Mouse (Mus musculus) heart, postnatal 10 days (tissue): ENCODE results near the gene C8b. TPM values are rescaled to one million over a fixed set of nuclear protein-coding genes. Genes with fewer than 3 reads are reported as not detected.
A peak's percentile ranks its signal among the peaks of the same experiment; 100 is the strongest.

Experiments used
- DNase-seq, 2 experiments: peaks; one replicate each; pipeline ENCODE4 v3.0.0; 2021
- intact Hi-C: fragments of 180-260 bp; cut with DNase I; formaldehyde crosslinking; loops from one replicate; pipeline ENCODE4 v1.15.1; 2025
- total RNA-seq, 2 experiments: library from RNA; stranded (reverse); gene quantifications; 2 replicates each; pipeline ENCODE4 v1.2.3; 2021

C8b gene
- total RNA-seq = not detected

- intact Hi-C loops = no loop called here
- no peak for DNase-seq
Measured at GRCm38 (mm10) chr4:104766065-104766464, at the start of gene C8b. TSS of gene C8b (plus strand) at chr4:104766317.

GRCm38 (mm10) chr4:104716506-104716905 is 49.6 kb upstream of the C8b start:
- DNase-seq = no peak
- intact Hi-C loops = no loop called here

DNA sequence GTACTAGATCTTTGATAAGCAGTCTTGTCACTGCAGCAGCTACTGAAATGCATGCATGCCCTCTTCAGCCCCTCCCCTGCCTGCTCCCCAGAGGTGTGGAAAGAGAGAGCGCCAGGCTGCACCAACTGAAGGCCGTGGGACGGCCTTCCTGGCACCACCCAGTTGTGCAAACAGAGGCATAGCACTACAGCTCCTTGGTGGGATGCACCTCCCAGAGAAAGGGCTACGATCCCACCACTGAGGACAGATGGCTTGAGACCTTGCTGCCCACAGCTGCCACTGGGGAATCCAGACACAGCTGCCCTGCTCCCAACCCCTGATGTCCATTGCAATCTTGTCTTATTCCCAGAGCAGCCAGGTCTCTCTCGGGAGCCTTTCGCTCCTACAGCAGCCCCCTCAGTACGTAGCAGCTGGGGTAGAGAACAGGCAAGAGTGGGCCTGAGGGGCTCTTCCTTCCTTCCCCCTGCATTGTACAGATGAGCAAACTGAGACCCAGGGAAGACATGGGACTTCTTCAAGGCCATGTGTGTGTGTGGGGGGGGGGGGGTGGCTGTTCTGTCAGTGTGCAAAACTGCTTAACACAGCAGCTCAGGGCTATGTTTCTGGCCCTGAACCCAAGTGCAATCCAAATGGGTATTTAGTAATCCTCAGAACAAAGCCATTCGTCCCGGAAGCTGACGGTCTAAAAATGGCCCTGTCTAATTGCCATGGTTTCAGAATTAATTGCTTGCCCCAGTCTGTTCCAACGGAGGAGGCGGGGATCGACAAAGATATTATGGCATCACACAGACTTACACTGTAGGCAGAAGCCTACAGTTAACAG is 46.9 kb upstream of the C8b start:
- intact Hi-C loops = no loop called here
- DNase-seq = no peak

DNA sequence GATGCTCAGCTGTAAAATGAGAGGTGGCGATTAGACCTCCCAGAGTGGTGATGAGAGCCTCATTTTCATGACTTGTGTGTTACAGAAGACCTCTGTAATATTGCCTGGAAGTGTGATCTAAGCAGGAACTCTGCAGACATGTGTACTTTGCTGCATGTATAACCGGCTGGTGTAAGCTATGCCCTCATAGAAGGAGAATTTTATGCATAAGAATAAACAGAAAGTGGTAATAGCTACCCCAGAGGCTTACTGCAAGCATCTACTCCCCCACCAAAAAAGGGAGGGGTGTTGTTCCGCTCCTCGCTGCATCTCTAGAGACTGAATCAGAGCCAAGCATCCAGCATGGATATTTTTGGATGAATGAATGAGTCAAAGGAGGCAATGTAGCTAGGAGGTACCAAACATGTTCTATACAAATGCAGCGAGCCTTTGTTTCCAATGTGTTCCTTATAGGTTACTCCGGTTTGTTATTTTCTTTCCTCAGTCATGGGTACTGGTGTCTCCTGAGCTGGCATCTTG is 42.5 kb upstream of the C8b start:
- DNase-seq = peak in 1 of 2 experiments; percentile 7
- intact Hi-C loops = no loop called here

DNA sequence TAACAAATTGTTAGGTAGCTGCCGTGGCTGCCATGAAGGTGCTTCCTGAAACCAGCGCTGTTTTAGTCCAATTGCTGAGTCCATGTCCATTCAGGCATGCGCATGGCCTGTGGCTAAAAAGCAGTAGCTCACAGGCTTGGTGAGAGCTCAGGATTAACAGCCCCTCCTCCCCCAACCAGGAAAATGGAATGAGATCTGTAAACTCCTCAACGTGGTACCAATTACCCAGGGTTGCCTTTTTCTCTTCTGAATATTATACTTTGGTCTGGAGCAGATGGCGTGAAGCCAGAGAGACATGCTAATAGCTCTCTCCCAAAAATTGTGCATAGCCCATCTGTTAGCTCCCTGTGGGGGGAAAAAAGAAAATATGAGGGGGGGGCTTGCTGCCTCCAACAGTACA is 41.9 kb upstream of the C8b start:
- no peak for DNase-seq
- intact Hi-C loops = no loop called here

DNA sequence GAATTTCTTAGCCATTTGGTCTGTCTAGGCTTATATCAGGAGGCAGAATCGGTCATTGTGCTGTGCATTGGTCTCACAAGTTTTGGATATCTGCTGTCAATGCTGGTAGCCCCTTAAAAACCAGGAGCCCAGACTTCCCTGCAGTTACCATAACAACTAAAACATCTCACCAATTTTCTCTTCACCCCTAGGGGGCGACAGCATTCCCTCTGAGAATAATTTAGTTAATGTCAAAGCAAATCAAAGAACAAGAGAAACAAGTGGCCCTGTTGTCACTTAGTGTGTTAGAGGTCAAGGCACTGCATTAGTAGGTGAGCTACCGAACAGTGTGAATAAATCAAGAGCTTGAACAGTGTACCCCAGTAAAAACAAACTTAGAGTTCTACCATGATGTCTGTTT is 40.4 kb upstream of the C8b start:
- intact Hi-C loops = no loop called here
- DNase-seq = peak in 1 of 2 experiments; percentile 18

- DNase-seq = no peak
- intact Hi-C loops = no loop called here
Measured at GRCm38 (mm10) chr4:104729185-104729584, 36.9 kb upstream of the C8b start.

DNA sequence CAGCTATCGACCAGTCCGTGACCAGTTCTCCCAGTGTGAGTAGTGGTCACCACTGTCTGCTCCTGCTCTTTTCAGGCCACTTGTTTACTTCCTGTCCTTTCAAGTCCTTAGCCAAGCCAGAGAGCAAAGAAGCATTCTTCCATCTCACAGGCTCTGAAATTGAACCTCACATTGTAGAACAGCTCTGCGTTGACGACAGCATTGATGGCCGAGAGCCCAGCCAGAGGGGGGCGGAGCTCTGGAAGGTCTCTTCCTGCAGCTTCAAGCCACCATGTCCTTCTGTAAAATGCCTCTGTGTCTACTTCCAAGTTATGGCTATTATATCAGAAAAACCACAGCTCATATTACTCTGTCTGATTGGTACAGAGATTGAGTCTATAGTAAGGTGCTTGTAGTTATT is 19.6 kb upstream of the C8b start:
- DNase-seq = peak; percentile 28 to 30
- intact Hi-C loops = no loop called here

DNA sequence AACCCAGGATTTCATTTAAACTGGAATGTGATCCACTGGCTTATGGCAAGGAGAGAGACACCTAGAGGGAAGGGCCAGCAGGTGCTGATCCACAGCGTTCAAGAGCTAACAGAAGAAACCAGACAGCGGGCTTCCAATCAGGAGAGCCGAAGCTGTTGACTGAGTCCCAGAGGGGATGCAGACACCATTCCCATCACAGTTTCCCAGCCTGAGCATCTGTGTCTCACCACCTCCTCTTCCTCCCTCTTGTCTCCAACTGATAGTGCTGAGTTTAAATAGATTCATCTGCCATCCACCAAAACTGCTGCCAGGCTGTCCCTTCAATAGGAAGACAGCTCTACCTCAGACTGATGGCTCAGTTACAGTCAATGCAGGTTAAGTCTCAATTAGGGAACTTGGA is 12.0 kb upstream of the C8b start:
- intact Hi-C loops = no loop called here
- DNase-seq = no peak

DNA sequence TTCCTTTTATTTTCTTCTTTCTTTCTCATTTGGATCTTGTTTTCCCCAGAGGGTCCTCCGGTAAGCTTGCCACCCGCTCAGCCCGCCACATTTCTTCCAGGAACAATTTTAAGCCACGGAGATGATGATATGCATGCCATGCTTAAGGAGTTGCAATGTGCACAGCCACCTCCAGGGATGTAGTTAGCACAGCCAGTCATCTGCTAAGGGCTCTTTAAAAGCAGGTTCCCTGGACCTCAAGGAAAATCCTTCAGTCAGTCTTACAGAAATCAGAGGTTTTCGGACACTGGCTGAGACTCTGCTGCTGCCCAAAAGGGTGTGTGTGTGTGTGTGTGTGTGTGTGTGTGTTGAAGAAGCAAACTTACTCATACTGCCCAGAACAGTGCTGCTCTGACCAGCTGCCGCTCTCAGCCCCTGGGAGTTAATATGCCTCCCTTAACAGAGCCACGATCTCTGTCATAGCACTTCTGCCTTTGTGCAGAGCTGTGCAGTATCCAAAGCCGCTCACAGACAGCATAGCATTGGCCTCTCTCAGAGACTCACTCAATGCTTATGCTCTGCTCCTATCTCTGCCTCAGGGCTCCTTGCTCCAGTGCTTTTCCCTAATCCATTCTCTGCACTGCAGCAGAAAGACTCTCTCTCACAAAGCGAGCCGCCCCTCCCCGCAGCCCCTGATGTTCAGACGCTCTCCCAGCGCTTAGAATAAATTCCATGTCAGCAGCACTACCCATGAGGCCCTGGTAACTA is 5.1 kb upstream of the C8b start:
- DNase-seq = no peak
- intact Hi-C loops = no loop called here

DNA sequence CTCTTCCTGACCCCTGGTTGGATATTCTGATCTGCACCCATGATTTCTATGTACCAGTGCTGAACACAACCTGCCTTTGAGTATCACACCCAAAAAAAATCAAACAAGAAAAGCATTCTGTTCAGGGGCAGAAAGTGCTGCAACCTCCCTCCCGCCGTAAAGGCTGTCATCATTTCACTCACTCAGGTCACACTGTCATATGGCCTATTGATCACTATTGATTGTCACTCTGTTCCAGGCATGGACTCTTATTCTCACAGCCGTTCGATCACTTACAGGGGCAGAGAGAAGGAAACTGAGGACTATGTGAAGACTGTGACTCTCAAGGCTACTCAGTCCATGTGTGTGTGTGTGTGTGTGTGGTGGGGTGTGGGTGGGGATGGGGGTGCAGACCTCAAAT is 2.1 kb downstream of the C8b start:
- intact Hi-C loops = no loop called here
- DNase-seq = no peak

GRCm38 (mm10) chr4:104769602-104770001 is 3.5 kb downstream of the C8b start:
- intact Hi-C loops = no loop called here
- no peak for DNase-seq

DNA sequence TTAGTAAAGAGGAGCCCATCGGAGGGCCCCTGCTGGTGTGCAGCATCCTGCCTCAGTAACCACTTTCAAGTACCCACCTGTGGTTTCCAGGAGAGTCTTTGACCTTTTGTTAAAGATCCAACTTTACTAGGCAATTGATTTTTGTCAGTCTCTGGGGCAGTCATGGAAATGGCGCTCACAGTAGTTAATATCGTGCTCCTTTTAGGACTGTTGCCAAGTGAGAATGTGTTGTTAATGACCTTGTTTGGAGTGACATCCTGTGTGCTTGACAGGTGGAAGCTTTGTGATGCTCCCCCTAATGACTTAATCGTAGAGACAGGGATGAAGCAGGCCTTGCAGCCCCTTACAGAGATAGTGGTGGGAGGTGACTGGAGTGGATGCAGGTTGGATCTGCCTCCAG is 4.2 kb downstream of the C8b start:
- DNase-seq = no peak
- intact Hi-C loops = no loop called here

DNA sequence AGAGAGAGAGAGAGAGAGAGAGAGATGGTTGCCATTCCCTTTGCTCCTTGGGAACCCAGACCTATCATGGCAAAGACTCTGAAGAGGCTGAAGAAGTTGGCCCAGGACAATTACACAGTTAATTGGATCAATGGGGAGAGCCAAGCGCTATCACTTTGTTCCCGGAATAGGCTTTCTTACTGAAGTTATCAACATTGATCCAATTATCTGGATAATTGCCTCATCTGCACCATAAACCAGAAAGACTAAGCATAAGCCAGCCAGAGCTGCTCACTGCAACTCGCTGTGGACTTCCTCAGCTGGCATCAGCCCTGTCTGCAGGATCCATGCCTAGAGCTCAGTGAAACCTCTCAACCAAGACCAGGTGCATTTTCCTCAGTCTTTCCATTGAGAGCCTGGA is 9.5 kb downstream of the C8b start:
- no peak for DNase-seq
- intact Hi-C loops = no loop called here

GRCm38 (mm10) chr4:104779460-104779859 is 13.3 kb downstream of the C8b start:
- DNase-seq = no peak
- intact Hi-C loops = no loop called here

DNA sequence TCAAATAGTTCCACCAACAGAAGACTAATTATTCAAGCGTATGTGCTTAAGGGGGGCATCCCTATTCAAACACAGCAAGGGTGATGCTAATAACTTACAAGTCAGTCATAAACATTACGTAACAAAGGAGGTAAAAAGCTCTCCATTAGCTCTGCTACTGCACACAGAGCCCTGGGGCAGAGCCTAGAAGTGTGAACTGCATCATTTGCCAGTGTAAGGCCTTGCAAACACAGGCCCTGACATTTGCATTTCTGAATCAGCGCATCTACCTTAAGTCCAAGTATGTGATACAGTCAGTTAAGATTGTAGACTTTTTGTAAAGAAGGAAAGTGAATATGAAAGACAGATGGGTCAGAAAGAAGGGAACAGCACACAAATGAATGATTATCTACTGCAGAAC is 15.3 kb downstream of the C8b start:
- intact Hi-C loops = no loop called here
- DNase-seq = no peak

DNA sequence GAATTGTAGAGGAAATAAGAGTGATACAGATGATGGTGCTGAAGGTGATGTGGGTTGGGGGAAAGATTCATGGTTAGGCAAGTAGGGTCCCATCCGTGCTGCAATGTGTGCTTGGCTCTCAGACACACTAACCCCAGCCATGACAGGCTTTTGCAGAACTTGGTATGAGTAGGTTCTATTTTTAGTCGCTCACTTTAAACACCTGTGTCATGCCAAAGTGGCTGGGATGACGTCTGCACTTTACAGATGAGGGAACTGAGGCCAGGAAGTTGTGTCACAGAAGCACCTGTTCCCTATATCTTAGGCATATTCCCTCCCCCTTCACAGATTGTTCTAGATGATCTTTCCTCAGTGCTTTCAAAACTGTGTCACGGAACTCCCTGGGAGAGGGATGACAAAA is 16.2 kb downstream of the C8b start:
- intact Hi-C loops = no loop called here
- DNase-seq = no peak

- DNase-seq = no peak
- intact Hi-C loops = no loop called here
Measured at GRCm38 (mm10) chr4:104792111-104792510, 26.0 kb downstream of the C8b start.

- DNase-seq = no peak
Measured at GRCm38 (mm10) chr4:104798951-104799350, 32.8 kb downstream of the C8b start.

GRCm38 (mm10) chr4:104801625-104802024 is 35.5 kb downstream of the C8b start:
- no peak for DNase-seq
- intact Hi-C loops = no loop called here

More at GRCm38 (mm10) chr4:104798951-104799350, 32.8 kb downstream of the C8b start:
- intact Hi-C loops = no loop called here

GRCm38 (mm10) chr4:104804100-104804499 is 38.0 kb downstream of the C8b start:
- DNase-seq = no peak
- intact Hi-C loops = no loop called here
